Mouse (Mus musculus): ENCODE measurements at regions not wholly inside any gene's neighbourhood (a gene's known extent, or its start where the extent isn't known, plus 50 kb on each side); places are given as distances from the start of the nearest gene placed in this dataset.
"Not testable (repeated sequence)": the region's sequence is repeated elsewhere in the genome, so short reads cannot be mapped to it uniquely, and the experiment has no call there.

DNA sequence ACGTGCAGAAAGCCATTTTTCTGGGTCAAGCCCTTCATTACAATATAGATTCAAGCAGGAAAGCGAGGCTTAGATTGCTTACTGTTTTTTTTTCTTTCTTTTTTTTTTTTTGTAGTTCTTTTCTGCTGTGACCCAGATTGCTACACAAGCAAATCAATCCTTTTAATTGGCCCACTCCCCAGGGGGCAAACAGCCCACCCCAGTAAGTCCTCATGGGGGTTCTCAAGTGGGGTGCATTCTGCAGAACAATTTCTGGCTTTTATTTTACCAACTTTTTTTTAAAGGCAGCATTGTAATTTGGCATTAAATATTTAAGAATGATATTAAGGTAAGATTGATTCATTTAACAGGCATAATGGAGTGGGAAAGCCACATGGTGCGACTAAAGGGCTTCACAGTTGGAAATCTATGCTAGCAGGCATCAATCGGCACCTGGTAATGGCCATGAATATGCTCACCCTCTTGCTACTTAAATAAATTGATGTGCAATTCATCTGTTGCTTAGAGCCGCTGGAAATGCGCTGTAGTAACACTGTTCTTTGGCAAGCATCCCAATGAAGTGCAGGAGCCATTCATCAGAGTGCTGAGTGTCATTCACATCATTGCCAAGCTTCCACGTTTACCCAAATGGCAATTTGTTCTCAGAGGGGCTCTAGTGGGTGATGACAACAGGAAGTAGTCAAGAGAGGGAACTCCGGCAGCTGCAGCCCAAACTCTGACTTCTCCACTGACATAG lies 236.3 kb upstream of the Arhgap42 start:
- Histone ChIP-seq H3K27ac (ENCODE audit: low read depth) (no peak overlapping the region), H3K4me1 (ENCODE audit: insufficient read depth) (no peaks in the 10 kb centered on the region), H3K9me3 (ENCODE audit: low read length) (no peaks in the 10 kb centered on the region), H3K4me3 (ENCODE audit: low read depth, low read length) (no peak overlapping the region), H3K9ac (replicated peaks) (no peak overlapping the region), H3K27me3 (ENCODE audit: insufficient read depth, low read length) (no peaks in the 10 kb centered on the region), H3K36me3 (replicated peaks; ENCODE audit: insufficient read depth, low read length) (no peaks in the 10 kb centered on the region), H3K4me2 (ENCODE audit: low read depth, low read length) (no peak overlapping the region)
- TF ChIP-seq CTCF (IDR thresholded peaks at IDR 0.05; ENCODE audit: low read depth) (no peak), EP300 (IDR thresholded peaks at IDR 0.05; ENCODE audit: low read depth) (no peak)
- 44% methylated on average over 8 of the region's 8 CpGs for WGBS (ENCODE audit: insufficient replicate concordance)
- DNase-seq, result no peak
- ATAC-seq, result no peak

DNA sequence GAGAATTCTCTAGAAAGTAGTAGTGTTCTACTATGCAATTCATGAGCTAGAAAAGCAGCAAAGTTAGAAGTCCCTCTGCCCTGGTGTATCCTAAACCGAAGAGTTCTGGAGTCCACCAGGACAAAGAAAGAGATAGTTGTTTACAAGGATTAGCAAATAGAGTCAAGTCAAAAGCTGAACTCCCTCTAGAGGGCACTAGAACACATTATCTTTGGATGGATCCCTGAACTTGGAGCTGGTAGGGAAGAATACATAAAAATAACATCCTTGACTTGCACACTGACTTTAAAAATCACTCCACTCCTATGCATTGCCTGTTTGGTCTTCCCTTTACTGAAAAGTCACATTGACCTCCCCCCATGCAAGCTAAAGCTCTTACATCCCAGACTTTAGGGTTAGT lies 205.3 kb upstream of the Arhgap42 start:
- DNase-seq, result no peak
- 85% methylated on average over 1 of the region's 1 CpGs for WGBS (ENCODE audit: insufficient replicate concordance)
- Histone ChIP-seq H3K4me2 (ENCODE audit: low read depth, low read length) (no peak overlapping the region), H3K4me3 (ENCODE audit: low read depth, low read length) (no peak overlapping the region), H3K9ac (replicated peaks) (no peak overlapping the region), H3K27me3 (ENCODE audit: insufficient read depth, low read length) (no peaks in the 10 kb centered on the region), H3K36me3 (replicated peaks; ENCODE audit: insufficient read depth, low read length) (no peaks in the 10 kb centered on the region), H3K9me3 (ENCODE audit: low read length) (no peaks in the 10 kb centered on the region), H3K4me1 (ENCODE audit: insufficient read depth) (no peaks in the 10 kb centered on the region), H3K27ac (ENCODE audit: low read depth) (no peak overlapping the region)
- no peak for ATAC-seq
- TF ChIP-seq CTCF (IDR thresholded peaks at IDR 0.05; ENCODE audit: low read depth) (no peak), EP300 (IDR thresholded peaks at IDR 0.05; ENCODE audit: low read depth) (no peak)

DNA sequence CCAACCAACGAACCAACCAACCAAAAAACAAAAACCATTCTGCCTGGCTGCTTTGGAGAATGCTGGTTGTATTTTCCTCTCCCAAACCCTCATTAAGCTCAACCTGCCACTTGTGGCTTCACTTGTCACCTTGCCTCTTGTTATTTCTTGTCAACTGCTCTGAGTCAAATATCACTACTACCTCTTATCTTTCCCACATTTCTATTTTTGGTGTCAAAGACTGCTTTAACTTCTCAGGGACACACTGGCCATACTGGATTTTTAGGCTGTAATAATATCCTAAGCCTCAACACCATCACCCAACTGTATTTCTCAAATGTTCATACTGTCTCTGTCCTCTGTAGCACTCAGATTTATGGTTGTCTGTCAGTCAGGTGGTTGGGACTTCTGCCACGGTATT lies 181.4 kb upstream of the Arhgap42 start:
- no peak for DNase-seq
- WGBS (ENCODE audit: insufficient replicate concordance), result 68% methylated on average over 2 of the region's 2 CpGs
- Histone ChIP-seq H3K4me1 (ENCODE audit: insufficient read depth) (no peaks in the 10 kb centered on the region), H3K9ac (replicated peaks) (no peak overlapping the region), H3K4me2 (ENCODE audit: low read depth, low read length) (no peak overlapping the region), H3K9me3 (ENCODE audit: low read length) (no peaks in the 10 kb centered on the region), H3K27ac (ENCODE audit: low read depth) (no peak overlapping the region), H3K36me3 (replicated peaks; ENCODE audit: insufficient read depth, low read length) (no peaks in the 10 kb centered on the region), H3K4me3 (ENCODE audit: low read depth, low read length) (no peak overlapping the region), H3K27me3 (ENCODE audit: insufficient read depth, low read length) (no peaks in the 10 kb centered on the region)
- ATAC-seq, result no peak
- no peak for TF ChIP-seq CTCF (IDR thresholded peaks at IDR 0.05; ENCODE audit: low read depth)
- TF ChIP-seq EP300 (IDR thresholded peaks at IDR 0.05; ENCODE audit: low read depth), result no peak

DNA sequence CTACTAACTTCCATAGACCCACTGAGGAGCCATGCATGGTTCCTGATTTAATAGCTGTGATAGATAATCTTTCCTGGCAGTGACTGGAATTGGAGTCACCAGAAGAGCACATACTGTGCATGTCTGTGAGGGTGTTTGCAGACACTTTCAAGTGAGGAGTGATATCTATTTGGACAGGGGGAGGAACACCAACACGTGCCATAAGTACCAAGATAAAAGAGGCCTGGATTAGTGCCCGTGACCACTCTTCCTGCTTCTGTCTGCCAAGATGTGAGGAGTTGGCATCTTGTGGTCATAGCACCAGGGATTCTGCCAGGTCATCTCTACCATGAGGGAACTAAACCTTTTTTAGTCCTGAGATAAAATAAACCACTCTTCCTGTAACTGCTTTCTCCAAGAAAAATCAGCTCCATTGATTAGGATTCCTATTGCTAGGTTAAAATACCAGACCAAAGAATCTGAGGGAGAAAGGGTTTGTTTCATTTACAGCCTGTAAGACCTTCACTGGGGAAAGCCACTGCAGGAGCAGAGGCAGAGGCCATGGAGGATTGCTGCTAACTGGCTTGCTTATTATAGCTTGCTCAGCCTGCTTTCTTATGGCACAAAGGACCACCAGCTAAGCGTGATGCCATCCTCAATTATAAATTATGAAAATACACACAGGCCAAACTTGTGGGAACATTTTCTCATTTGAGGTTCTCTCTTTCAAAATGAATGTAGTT lies 173.7 kb upstream of the Arhgap42 start:
- TF ChIP-seq EP300 (IDR thresholded peaks at IDR 0.05; ENCODE audit: low read depth), result no peak
- no peak for TF ChIP-seq CTCF (IDR thresholded peaks at IDR 0.05; ENCODE audit: low read depth)
- no peak overlapping the region for H3K4me2 ChIP-seq (ENCODE audit: low read depth, low read length)
- no peak for DNase-seq
- no peak for ATAC-seq
- 57% methylated on average over 3 of the region's 3 CpGs for WGBS (ENCODE audit: insufficient replicate concordance)
- H3K4me3 ChIP-seq (ENCODE audit: low read depth, low read length), result no peak overlapping the region
- no peaks in the 10 kb centered on the region for H3K4me1 ChIP-seq (ENCODE audit: insufficient read depth)
- no peak overlapping the region for H3K27ac ChIP-seq (ENCODE audit: low read depth)
- no peaks in the 10 kb centered on the region for H3K9me3 ChIP-seq (ENCODE audit: low read length)
- H3K36me3 ChIP-seq (replicated peaks; ENCODE audit: insufficient read depth, low read length), result no peaks in the 10 kb centered on the region
- H3K9ac ChIP-seq (replicated peaks), result no peak overlapping the region
- no peaks in the 10 kb centered on the region for H3K27me3 ChIP-seq (ENCODE audit: insufficient read depth, low read length)

DNA sequence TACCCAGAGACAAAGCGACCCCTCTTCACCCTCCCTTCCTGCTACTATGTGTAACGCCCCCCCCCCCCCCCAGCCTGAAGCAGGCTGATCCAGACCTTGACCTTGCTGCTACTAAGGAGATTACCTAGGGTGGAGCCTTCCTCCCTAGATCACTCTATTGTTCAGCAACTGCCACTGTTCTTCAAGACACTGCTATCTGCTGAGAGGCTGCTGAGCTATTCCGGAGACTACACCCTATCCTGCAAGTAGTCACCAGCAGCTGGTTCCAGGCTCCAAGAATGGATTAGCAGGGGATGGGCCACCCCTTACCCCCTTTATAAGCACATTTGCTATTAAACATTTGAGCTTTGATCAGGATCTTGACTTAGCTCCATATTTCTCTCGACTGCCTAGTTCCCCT lies 155.3 kb upstream of the Arhgap42 start:
- not testable (repeated sequence) for ATAC-seq; H3K27me3 ChIP-seq (ENCODE audit: insufficient read depth, low read length); H3K9ac ChIP-seq (replicated peaks); H3K27ac ChIP-seq (ENCODE audit: low read depth); H3K4me1 ChIP-seq (ENCODE audit: insufficient read depth); H3K4me3 ChIP-seq (ENCODE audit: low read depth, low read length); H3K9me3 ChIP-seq (ENCODE audit: low read length); H3K36me3 ChIP-seq (replicated peaks; ENCODE audit: insufficient read depth, low read length); H3K4me2 ChIP-seq (ENCODE audit: low read depth, low read length); DNase-seq
- 80% methylated on average over 3 of the region's 4 CpGs for WGBS (ENCODE audit: insufficient replicate concordance)

DNA sequence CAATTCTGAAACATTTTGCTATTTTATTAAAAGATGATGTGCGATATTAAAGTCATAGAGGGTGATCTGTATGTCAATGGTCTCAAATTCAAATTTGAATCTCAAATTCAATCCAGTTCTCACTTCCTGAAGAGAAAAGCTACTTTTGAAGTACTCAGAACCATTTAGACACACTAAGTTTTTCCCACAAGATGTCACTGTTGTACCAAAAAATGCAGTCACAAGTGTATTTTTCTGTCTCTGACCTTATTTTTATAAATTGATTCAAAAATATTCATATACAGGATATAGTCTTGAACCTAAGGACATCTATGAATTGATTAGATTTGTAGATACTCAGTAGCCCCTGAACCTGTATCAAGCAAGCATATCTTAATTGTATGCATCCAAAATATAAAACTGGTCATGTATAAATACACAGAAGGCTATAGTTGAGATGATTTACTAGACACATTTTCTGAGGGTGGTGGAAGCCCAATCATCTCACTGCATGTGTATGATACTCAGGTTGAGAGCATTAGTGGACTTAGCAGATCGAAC lies 137.8 kb upstream of the Arhgap42 start:
- DNase-seq, result no peak
- H3K27ac ChIP-seq (ENCODE audit: low read depth), result no peak overlapping the region
- no peak for ATAC-seq
- no peak overlapping the region for H3K4me3 ChIP-seq (ENCODE audit: low read depth, low read length)
- H3K9ac ChIP-seq (replicated peaks), result no peak overlapping the region
- no peaks in the 10 kb centered on the region for H3K36me3 ChIP-seq (replicated peaks; ENCODE audit: insufficient read depth, low read length)
- H3K4me1 ChIP-seq (ENCODE audit: insufficient read depth), result no peaks in the 10 kb centered on the region
- WGBS (ENCODE audit: insufficient replicate concordance), result 64% methylated on average over 2 of the region's 2 CpGs
- no peaks in the 10 kb centered on the region for H3K27me3 ChIP-seq (ENCODE audit: insufficient read depth, low read length)
- H3K9me3 ChIP-seq (ENCODE audit: low read length), result no peaks in the 10 kb centered on the region
- TF ChIP-seq CTCF (IDR thresholded peaks at IDR 0.05; ENCODE audit: low read depth), result peak; percentile 17; the same call in 1 of the 2 replicates
- no peak for TF ChIP-seq EP300 (IDR thresholded peaks at IDR 0.05; ENCODE audit: low read depth)
- no peak overlapping the region for H3K4me2 ChIP-seq (ENCODE audit: low read depth, low read length)

Data from liver, postnatal 0 days (tissue).